Mouse (Mus musculus): ENCODE data around the gene Dusp28.

Gene Dusp28

GRCm38 (mm10) chr1:92906779-92907631 is at the start of gene Dusp28:
TSS of gene Dusp28 (plus strand) at chr1:92906981.
- peak; percentile 90 for DNase-seq (ENCODE audit: low read depth, low spot score)

- no peak for DNase-seq (ENCODE audit: low read depth, low spot score)
Measured at GRCm38 (mm10) chr1:92861503-92861902, 45.3 kb upstream of the Dusp28 start.

GRCm38 (mm10) chr1:92863268-92863667 is 43.5 kb upstream of the Dusp28 start:
- no peak for DNase-seq (ENCODE audit: low read depth, low spot score)

DNA sequence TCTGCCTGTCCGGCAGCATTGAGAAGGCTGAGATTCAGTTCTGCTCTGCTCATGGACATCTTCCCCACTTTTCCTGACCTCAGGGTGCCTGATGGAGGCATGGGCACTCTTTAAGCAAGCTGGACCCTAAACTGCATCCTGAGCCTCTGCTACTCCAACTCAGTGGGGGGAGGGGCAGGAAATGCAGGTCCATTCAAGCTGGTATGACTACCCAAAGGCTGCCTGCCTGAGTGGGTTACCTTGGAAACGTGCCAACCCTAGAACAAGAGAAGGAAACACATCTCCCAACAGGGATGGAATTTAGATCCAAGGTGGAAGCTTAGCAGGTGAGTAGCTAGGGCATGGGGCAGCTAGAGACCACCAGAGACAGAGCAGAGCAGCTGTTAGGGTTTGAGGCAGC is 40.6 kb upstream of the Dusp28 start:
- no peak for DNase-seq (ENCODE audit: low read depth, low spot score)

DNA sequence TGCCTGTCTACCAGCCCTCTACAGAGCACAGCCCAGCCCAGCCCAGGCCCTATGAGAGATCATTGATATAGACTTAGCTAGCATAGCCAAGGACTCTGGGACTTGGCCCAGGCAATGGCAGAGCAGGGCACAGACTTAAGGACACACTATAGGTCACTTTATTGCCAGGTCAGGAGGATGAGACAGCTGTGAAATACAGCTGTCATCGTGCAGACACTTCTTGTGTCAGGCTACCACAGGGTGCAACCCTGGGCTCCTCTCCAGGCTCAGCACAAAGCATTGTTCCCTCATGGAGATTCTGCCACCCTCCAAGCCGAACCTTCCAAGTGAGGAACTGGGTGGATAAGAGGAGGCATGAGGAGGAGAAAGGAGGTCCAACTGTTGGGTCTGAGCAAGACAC is 36.8 kb upstream of the Dusp28 start:
- no peak for DNase-seq (ENCODE audit: low read depth, low spot score)

- no peak for DNase-seq (ENCODE audit: low read depth, low spot score)
Measured at GRCm38 (mm10) chr1:92872666-92873065, 34.1 kb upstream of the Dusp28 start.

DNA sequence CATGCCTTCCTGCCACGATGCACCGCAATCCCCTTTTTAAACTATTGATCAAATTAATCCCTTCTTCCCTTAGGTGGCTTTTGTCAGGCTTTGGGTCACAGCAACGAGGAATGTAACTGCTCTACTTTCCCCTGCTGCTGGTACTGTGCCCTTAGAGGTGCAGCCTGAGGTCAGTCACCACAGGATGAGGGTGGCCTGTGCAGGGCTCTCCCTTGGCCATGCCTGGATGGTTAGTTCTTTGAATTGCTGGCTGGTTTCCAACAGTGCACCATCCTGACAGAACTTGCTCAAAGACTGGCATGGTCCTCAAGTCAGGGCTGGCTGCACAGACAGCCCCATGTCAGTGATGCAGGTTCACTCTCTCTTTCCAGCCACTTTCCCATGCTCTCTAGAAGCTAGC is 32.8 kb upstream of the Dusp28 start:
- no peak for DNase-seq (ENCODE audit: low read depth, low spot score)

DNA sequence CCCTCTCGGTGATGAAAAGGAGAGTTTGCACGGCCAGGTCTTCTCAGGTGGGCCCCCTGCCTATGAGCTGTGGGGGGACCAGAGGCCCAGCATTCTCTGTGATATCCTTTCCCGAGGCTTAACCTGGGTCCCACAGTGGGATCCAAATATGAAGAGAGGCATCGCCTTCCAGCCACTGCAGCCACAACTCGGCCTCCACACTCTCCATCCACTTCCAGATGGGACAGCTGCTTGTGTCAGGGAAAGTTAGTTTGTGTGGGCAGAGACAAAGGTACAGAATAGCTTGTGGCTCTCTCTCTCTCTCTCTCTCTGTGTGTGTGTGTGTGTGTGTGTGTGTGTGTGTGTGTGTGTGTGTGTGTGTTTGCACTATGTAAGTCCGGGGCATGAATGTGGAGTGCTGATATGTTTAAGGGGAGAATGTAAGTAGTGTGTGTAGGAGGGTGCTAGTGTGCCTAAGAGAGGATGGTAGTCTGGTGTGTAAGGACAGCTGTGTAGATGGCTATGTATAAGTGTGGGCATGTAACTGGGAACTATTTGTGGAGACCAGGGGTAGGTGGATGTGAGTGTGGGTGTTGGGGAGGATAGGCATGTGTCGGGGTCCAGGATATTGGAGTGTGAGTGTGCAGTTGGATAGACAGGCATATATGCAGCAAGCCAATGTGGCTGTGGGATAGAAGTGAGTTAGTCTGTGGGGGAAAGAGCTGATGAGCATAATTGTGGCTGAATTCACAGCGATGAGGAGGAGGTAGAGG is 31.2 kb upstream of the Dusp28 start:
- no peak for DNase-seq (ENCODE audit: low read depth, low spot score)

- no peak for DNase-seq (ENCODE audit: low read depth, low spot score)
Measured at GRCm38 (mm10) chr1:92877431-92877978, 29.3 kb upstream of the Dusp28 start.

DNA sequence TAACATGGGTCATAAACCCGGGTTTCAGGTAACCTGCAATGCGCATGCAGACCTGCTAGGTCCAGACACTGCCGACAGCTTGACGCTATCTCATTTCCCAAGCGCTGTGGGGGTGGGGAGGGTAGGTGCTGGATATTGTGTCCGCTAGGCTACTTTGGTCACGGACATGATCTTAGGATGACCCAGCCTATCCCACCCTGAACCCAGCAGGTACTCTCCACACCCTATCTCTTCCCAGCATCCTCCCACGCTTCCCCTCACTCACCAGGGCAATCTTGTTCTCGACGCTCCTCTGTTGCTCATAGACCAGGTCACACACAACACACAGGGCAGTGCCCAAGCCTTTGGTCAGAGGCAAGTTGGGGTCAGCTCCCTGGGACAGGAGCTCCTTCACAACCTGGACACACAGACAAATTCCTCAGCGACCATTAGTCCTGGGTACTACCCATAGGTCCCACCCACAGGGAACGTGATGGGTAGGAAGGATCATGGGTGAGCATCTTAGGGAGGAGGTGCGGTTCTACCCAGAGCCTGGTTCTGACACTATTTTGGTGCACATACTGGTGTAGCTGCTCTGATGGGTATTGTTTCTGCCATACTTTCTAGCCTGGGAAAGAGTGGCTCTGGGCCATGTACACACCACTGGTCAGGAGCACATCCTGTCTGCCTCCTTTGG is 28.6 kb upstream of the Dusp28 start:
- DNase-seq (ENCODE audit: low read depth, low spot score): no peak

DNA sequence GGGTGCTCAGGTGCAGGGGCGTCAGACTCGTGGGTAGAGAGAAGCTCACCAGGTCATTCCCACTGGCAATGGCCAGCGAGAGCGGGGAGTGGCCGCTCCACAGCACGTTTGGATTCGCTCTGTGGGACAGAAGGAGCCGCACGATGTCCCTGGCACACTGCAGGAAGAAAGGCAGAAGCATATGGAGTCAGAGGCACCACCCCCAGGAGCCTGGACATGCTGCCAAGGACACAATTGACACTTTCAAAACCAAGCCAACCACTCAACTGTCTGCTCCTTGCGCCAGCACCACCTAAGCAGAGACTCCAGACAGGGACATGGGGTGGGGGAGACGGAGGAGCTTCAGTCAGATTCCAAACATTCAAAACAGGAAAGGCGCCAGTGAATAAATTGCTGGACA is 27.5 kb upstream of the Dusp28 start:
- no peak for DNase-seq (ENCODE audit: low read depth, low spot score)

- no peak for DNase-seq (ENCODE audit: low read depth, low spot score)
Measured at GRCm38 (mm10) chr1:92880101-92880500, 26.7 kb upstream of the Dusp28 start.

DNA sequence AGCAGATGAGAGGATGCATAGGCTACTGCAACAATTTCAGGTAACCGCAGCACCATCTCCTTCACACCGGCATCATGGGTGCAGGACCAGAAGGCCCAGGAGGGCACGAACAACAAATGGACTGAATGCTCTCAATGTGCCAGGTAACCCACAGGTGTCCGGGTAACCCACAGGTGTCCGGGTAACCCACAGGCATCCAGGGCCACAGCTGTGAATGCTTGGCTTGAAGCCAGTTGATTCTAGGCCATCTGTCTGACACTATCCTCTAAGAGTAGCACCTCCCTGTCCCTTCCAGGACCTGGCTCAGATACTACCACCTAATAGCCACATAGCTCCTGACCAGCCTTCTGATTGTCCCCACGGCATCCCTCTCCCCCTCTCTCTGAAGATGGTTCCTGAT is 24.8 kb upstream of the Dusp28 start:
- DNase-seq (ENCODE audit: low read depth, low spot score): no peak

- no peak for DNase-seq (ENCODE audit: low read depth, low spot score)
Measured at GRCm38 (mm10) chr1:92888901-92889655, 17.7 kb upstream of the Dusp28 start.

DNA sequence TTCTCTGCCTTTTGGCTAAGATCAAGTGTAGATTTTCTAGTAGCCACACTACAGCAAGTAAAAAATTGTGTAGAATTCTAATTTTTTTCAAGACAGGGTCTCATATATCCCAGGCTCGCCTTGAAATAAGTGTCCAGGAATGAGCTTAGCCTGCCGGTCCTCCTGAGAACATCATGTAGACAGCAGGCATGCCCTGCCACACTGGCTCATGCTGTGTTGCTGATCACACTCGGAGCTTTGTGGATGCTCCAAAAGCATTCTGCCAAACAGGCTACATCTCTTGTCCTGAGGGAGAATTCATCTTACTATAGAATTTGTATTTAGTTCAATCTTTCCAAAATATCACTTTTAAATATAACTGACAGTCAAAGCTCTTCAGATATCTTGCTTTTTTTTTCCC is 14.0 kb upstream of the Dusp28 start:
- DNase-seq (ENCODE audit: low read depth, low spot score): no peak

DNA sequence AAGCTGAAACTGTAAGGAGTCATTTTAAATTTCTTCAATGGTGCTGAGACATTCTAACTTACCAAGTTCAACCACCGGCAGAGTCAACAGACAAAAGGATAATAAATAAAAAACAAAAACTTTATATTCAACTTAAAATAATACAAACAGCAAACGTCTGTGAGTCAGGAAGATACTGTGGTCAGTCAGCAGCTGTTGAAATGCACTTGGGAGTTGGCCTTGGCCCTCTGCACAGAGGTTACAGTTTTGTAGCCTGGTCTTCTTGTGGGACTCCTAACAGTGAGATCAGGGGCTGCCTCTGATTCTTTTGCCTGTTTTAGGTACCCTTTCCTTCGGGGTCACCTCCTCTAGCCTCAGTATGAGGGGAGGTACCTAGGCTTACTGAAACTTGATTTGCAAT is 12.9 kb upstream of the Dusp28 start:
- no peak for DNase-seq (ENCODE audit: low read depth, low spot score)

GRCm38 (mm10) chr1:92895089-92895488 is 11.7 kb upstream of the Dusp28 start:
- DNase-seq (ENCODE audit: low read depth, low spot score): peak; percentile 86

GRCm38 (mm10) chr1:92902786-92903185 is 4.0 kb upstream of the Dusp28 start, which contains the start of gene Ankmy1:
TSS of gene Ankmy1 (minus strand) at chr1:92902906.
- DNase-seq (ENCODE audit: low read depth, low spot score): peak; percentile 81

- no peak for DNase-seq (ENCODE audit: low read depth, low spot score)
Measured at GRCm38 (mm10) chr1:92903627-92904026, 3.2 kb upstream of the Dusp28 start.

GRCm38 (mm10) chr1:92905703-92906310 is 974 bp upstream of the Dusp28 start:
- no peak for DNase-seq (ENCODE audit: low read depth, low spot score)

All from mesoderm, embryonic 11.5 days (tissue).